Mouse (Mus musculus): ENCODE measurements at regions not wholly inside any gene's neighbourhood (a gene's known extent, or its start where the extent isn't known, plus 50 kb on each side); places are given as distances from the start of the nearest gene placed in this dataset.
A peak's percentile ranks its signal among the peaks of the same experiment; 100 is the strongest.

DNA sequence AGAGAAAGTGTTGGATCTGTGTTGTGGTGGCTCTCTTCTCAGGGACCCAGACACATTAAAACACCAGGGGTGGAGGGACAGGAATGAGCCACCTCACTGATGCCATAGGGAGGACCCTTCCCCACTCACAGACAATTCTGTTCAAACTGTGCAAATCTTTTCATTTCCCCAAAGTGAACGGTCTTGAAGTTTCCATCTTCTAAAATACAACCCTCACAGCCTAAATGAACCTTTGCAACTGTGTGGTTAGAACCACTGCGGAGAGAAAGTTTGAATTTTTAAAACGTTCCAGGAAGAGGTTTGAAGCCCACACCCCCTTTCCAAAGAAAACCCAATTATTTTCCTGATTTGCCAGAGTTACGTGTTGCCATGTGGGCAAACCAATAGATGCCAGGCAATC is 467.7 kb downstream of the Vrk1 start:
- peaks cover 71% of the 10 kb centered on the region for H3K27me3 ChIP-seq (ENCODE audit: control insufficient read depth, insufficient read depth, low read length)
- peaks cover 0 to 2% of the 10 kb centered on the region in 2 experiments; a peak in 1 of 4 replicates for H3K4me1 ChIP-seq (ENCODE audit: control insufficient read depth in 2 of 2, insufficient read depth in 2 of 2, low read length in 2 of 2)
- H3K9me3 ChIP-seq (ENCODE audit: control insufficient read depth, low read length): no peaks in the 10 kb centered on the region
- no peak overlapping the region for H3K4me2 ChIP-seq (ENCODE audit: low read length)
- H3K9ac ChIP-seq (ENCODE audit: low read length): no peak overlapping the region
- H3K27ac ChIP-seq (replicated peaks in 1 of 2; ENCODE audit: control insufficient read depth in 1 of 2, insufficient read depth in 1 of 2, low read depth in 2 of 2, low read length in 2 of 2): no peak overlapping the region
- H3K36me3 ChIP-seq (ENCODE audit: control insufficient read depth, insufficient read depth, low read length): no peaks in the 10 kb centered on the region
- H3K4me3 ChIP-seq (ENCODE audit: control insufficient read depth in 1 of 2, insufficient read depth in 1 of 2, low read depth in 1 of 2, low read length in 2 of 2): no peak overlapping the region
- 28% methylated on average over 4 of the region's 4 CpGs for WGBS
- ATAC-seq (ENCODE audit: insufficient number of reproducible peaks, insufficient read depth, low FRiP score, low read depth): no peak

- no peak for ATAC-seq (ENCODE audit: insufficient number of reproducible peaks, insufficient read depth, low FRiP score, low read depth)
- Histone ChIP-seq H3K9me3 (ENCODE audit: control insufficient read depth, low read length) (no peaks in the 10 kb centered on the region), H3K27ac (replicated peaks in 1 of 2; ENCODE audit: control insufficient read depth in 1 of 2, insufficient read depth in 1 of 2, low read depth in 2 of 2, low read length in 2 of 2) (no peak overlapping the region), H3K36me3 (ENCODE audit: control insufficient read depth, insufficient read depth, low read length) (no peaks in the 10 kb centered on the region), H3K4me2 (ENCODE audit: low read length) (no peak overlapping the region), H3K4me1 (ENCODE audit: control insufficient read depth in 2 of 2, insufficient read depth in 2 of 2, low read length in 2 of 2) (peaks cover 0 to 2% of the 10 kb centered on the region in 2 experiments; a peak in 1 of 4 replicates), H3K27me3 (ENCODE audit: control insufficient read depth, insufficient read depth, low read length) (peaks cover 75% of the 10 kb centered on the region), H3K4me3 (ENCODE audit: control insufficient read depth in 1 of 2, insufficient read depth in 1 of 2, low read depth in 1 of 2, low read length in 2 of 2) (no peak overlapping the region; a peak in 1 of 4 replicates), H3K9ac (ENCODE audit: low read length) (no peak overlapping the region)
- 2% methylated on average over 18 of the region's 18 CpGs for WGBS
Measured at GRCm38 (mm10) chr12:106478381-106478781, 468.4 kb downstream of the Vrk1 start.

DNA sequence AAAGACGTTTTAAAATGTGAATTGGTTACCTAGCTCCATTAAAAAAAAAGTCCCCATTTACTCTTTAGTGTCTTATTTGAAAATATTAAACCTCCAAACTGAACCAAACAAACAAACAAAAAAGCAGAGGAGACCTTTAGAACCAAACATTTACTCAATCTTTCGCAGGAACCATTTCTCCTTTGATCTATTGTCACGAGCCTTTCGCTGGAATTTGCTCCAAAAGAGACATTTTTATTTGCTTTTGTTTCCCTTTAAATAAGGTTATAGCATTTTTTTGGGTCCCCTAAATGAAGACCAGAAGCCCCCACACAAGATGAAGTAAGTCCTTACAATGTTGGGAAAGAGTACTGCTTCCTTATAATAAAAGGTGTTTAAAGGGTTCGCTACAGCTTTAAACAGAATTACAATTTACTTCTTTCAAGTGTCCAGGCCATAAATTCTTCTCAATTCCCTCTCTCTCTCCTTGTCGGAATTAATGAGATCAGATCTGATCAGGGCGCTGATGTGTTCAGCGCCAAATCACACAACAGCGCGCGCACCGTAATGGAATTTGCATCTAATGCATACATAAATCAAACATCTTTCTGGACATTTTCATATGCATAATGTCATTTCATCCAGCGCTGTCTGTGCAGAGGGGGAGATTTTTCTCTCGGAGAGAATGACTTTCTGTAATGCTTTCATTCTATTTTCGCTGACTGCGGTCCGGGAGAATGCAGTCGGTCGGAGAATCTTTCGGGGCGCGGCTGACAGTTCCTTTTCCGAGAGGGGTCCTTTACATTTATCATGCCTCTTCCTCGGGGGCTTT is 469.2 kb downstream of the Vrk1 start:
- H3K4me1 ChIP-seq (ENCODE audit: control insufficient read depth in 2 of 2, insufficient read depth in 2 of 2, low read length in 2 of 2): peaks cover 0 to 2% of the 10 kb centered on the region in 2 experiments; a peak in 1 of 4 replicates
- H3K36me3 ChIP-seq (ENCODE audit: control insufficient read depth, insufficient read depth, low read length): no peaks in the 10 kb centered on the region
- no peak overlapping the region for H3K27ac ChIP-seq (replicated peaks in 1 of 2; ENCODE audit: control insufficient read depth in 1 of 2, insufficient read depth in 1 of 2, low read depth in 2 of 2, low read length in 2 of 2)
- no peak overlapping the region for H3K9ac ChIP-seq (ENCODE audit: low read length)
- H3K4me2 ChIP-seq (ENCODE audit: low read length): peak overlapping the region; percentile 47
- H3K9me3 ChIP-seq (ENCODE audit: control insufficient read depth, low read length): no peaks in the 10 kb centered on the region
- peaks cover 74% of the 10 kb centered on the region for H3K27me3 ChIP-seq (ENCODE audit: control insufficient read depth, insufficient read depth, low read length)
- peak overlapping the region; percentile 6 to 14; a peak in 3 of 4 replicates for H3K4me3 ChIP-seq (ENCODE audit: control insufficient read depth in 1 of 2, insufficient read depth in 1 of 2, low read depth in 1 of 2, low read length in 2 of 2)
- WGBS: 1% methylated on average over 24 of the region's 24 CpGs
- ATAC-seq (ENCODE audit: insufficient number of reproducible peaks, insufficient read depth, low FRiP score, low read depth): no peak

DNA sequence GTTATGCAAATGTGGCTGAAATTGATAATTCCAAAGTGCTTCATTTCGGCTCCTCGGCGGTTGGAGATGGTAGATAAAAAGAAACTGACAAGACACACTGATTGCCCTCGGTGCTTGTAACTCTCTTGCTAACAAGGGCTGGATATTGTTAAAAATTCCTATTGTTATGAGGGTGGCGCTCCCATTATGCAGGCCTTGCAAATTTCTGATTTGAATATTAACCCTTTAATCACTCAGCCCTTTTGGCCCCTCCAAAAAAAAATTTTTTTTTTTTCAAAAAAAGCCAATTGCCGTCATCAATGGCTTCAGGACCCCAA is 469.8 kb downstream of the Vrk1 start:
- WGBS: 11% methylated on average over 6 of the region's 6 CpGs
- no peaks in the 10 kb centered on the region for H3K9me3 ChIP-seq (ENCODE audit: control insufficient read depth, low read length)
- H3K9ac ChIP-seq (ENCODE audit: low read length): no peak overlapping the region
- peak overlapping the region; percentile 6 to 14; a peak in 3 of 4 replicates for H3K4me3 ChIP-seq (ENCODE audit: control insufficient read depth in 1 of 2, insufficient read depth in 1 of 2, low read depth in 1 of 2, low read length in 2 of 2)
- H3K27ac ChIP-seq (replicated peaks in 1 of 2; ENCODE audit: control insufficient read depth in 1 of 2, insufficient read depth in 1 of 2, low read depth in 2 of 2, low read length in 2 of 2): no peak overlapping the region
- ATAC-seq (ENCODE audit: insufficient number of reproducible peaks, insufficient read depth, low FRiP score, low read depth): no peak
- no peaks in the 10 kb centered on the region; a peak in 1 of 4 replicates for H3K4me1 ChIP-seq (ENCODE audit: control insufficient read depth in 2 of 2, insufficient read depth in 2 of 2, low read length in 2 of 2)
- H3K27me3 ChIP-seq (ENCODE audit: control insufficient read depth, insufficient read depth, low read length): peaks cover 69% of the 10 kb centered on the region
- H3K4me2 ChIP-seq (ENCODE audit: low read length): peak overlapping the region; percentile 47
- H3K36me3 ChIP-seq (ENCODE audit: control insufficient read depth, insufficient read depth, low read length): no peaks in the 10 kb centered on the region

- H3K4me3 ChIP-seq (ENCODE audit: control insufficient read depth in 1 of 2, insufficient read depth in 1 of 2, low read depth in 1 of 2, low read length in 2 of 2): no peak overlapping the region
- H3K4me1 ChIP-seq (ENCODE audit: control insufficient read depth in 2 of 2, insufficient read depth in 2 of 2, low read length in 2 of 2): no peaks in the 10 kb centered on the region; a peak in 1 of 4 replicates
- no peak overlapping the region for H3K9ac ChIP-seq (ENCODE audit: low read length)
- no peaks in the 10 kb centered on the region for H3K36me3 ChIP-seq (ENCODE audit: control insufficient read depth, insufficient read depth, low read length)
- H3K4me2 ChIP-seq (ENCODE audit: low read length): no peak overlapping the region
- H3K27ac ChIP-seq (replicated peaks in 1 of 2; ENCODE audit: control insufficient read depth in 1 of 2, insufficient read depth in 1 of 2, low read depth in 2 of 2, low read length in 2 of 2): no peak overlapping the region
- WGBS: 50% methylated on average over 12 of the region's 12 CpGs
- peaks cover 66% of the 10 kb centered on the region for H3K27me3 ChIP-seq (ENCODE audit: control insufficient read depth, insufficient read depth, low read length)
- ATAC-seq (ENCODE audit: insufficient number of reproducible peaks, insufficient read depth, low FRiP score, low read depth): no peak
- no peaks in the 10 kb centered on the region for H3K9me3 ChIP-seq (ENCODE audit: control insufficient read depth, low read length)
Measured at GRCm38 (mm10) chr12:106480281-106481060, 470.4 kb downstream of the Vrk1 start.

- H3K36me3 ChIP-seq (ENCODE audit: control insufficient read depth, insufficient read depth, low read length): no peaks in the 10 kb centered on the region
- no peaks in the 10 kb centered on the region for H3K9me3 ChIP-seq (ENCODE audit: control insufficient read depth, low read length)
- WGBS: 62% methylated on average over 11 of the region's 12 CpGs
- H3K27ac ChIP-seq (replicated peaks in 1 of 2; ENCODE audit: control insufficient read depth in 1 of 2, insufficient read depth in 1 of 2, low read depth in 2 of 2, low read length in 2 of 2): no peak overlapping the region
- no peak overlapping the region for H3K4me3 ChIP-seq (ENCODE audit: control insufficient read depth in 1 of 2, insufficient read depth in 1 of 2, low read depth in 1 of 2, low read length in 2 of 2)
- no peaks in the 10 kb centered on the region for H3K4me1 ChIP-seq (ENCODE audit: control insufficient read depth in 2 of 2, insufficient read depth in 2 of 2, low read length in 2 of 2)
- no peak overlapping the region for H3K4me2 ChIP-seq (ENCODE audit: low read length)
- ATAC-seq (ENCODE audit: insufficient number of reproducible peaks, insufficient read depth, low FRiP score, low read depth): no peak
- no peak overlapping the region for H3K9ac ChIP-seq (ENCODE audit: low read length)
- H3K27me3 ChIP-seq (ENCODE audit: control insufficient read depth, insufficient read depth, low read length): no peaks in the 10 kb centered on the region
Measured at GRCm38 (mm10) chr12:106501622-106502327, 491.7 kb downstream of the Vrk1 start.

- no peak for ATAC-seq (ENCODE audit: insufficient number of reproducible peaks, insufficient read depth, low FRiP score, low read depth)
- H3K27me3 ChIP-seq (ENCODE audit: control insufficient read depth, insufficient read depth, low read length): no peaks in the 10 kb centered on the region
- H3K4me2 ChIP-seq (ENCODE audit: low read length): no peak overlapping the region
- WGBS: 83% methylated on average over 8 of the region's 8 CpGs
- no peak overlapping the region for H3K9ac ChIP-seq (ENCODE audit: low read length)
- H3K4me1 ChIP-seq (ENCODE audit: control insufficient read depth in 2 of 2, insufficient read depth in 2 of 2, low read length in 2 of 2): no peaks in the 10 kb centered on the region
- H3K27ac ChIP-seq (replicated peaks in 1 of 2; ENCODE audit: control insufficient read depth in 1 of 2, insufficient read depth in 1 of 2, low read depth in 2 of 2, low read length in 2 of 2): no peak overlapping the region
- no peaks in the 10 kb centered on the region for H3K36me3 ChIP-seq (ENCODE audit: control insufficient read depth, insufficient read depth, low read length)
- H3K9me3 ChIP-seq (ENCODE audit: control insufficient read depth, low read length): no peaks in the 10 kb centered on the region
- H3K4me3 ChIP-seq (ENCODE audit: control insufficient read depth in 1 of 2, insufficient read depth in 1 of 2, low read depth in 1 of 2, low read length in 2 of 2): no peak overlapping the region
Measured at GRCm38 (mm10) chr12:106504285-106504684, 494.3 kb downstream of the Vrk1 start.
